Comparison of ENCODE assay signal across 8 mouse cellular contexts in the genomic region with DNA sequence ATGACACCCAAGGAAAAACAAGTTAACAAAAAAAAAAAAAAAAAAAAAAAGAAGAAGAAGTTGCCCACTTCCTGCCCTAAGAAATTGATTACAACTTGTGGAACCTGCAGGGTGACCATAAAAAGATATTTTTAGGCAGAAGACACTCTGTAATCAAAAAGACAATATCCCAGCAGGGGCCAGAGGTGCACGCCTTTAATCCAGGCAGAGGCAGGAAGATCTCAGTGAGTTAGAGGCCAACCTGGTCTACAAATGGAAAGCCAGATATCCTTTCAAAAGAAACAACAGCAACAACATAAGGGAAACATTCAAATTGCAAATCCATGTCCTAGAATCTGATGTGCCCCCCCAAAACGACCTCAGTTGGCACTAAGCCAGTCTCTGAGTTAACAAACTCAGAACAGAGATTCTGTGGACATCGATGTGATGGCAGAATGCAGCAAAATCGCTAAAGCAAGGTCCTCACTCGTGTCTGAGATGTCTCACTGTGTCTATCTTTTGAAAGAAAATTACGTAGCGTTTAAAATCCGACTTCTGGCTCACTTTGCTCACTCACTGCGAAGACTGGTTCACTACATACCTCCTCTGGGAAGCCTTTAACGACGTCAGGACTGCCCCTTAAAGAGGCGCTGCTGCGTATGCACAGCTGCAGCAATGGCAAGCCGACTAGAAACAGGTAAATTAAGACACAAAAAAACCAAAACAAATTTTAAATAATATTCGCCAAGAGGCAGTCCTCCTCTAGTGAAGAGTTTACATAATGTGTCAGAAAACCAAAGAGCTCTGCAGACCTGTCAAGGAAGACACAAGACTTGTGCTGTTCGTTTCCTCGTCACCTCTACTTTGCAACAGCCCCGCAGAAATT. TPM values are rescaled to one million over a fixed set of nuclear protein-coding genes. Genes with fewer than 3 reads are reported as not detected.
A peak's percentile ranks its signal among the peaks of the same experiment; 100 is the strongest.
DNase-seq lines count a peak whose midpoint lies in the region; ATAC-seq and TF ChIP-seq lines count a peak whose summit lies in the region.

No protein-coding gene starts in this region.

- no peaks in the 10 kb centered on the region for H3K9me3 ChIP-seq in hindbrain, embryonic 16.5 days (ENCODE audit: control insufficient read depth, low read length)
- H3K9me3 ChIP-seq in liver, embryonic 16.5 days (replicated peaks; ENCODE audit: control insufficient read depth, low read length) = no peaks in the 10 kb centered on the region

- peaks cover 60% of the 10 kb centered on the region for H3K79me2 ChIP-seq in C2C12 (ENCODE audit: control insufficient read depth, insufficient read depth)

- peaks cover 12% of the 10 kb centered on the region for H3K4me1 ChIP-seq in hindbrain, embryonic 16.5 days (ENCODE audit: control insufficient read depth, insufficient read depth, low read depth, low read length)
- peaks cover 18% of the 10 kb centered on the region for H3K4me1 ChIP-seq in liver, embryonic 16.5 days (ENCODE audit: control insufficient read depth, low read depth, low read length)

- H3K36me3 ChIP-seq in C2C12 (ENCODE audit: control insufficient read depth, insufficient read depth) = peaks cover 5% of the 10 kb centered on the region
- no peaks in the 10 kb centered on the region; the same call in 1 of the 2 replicates for H3K36me3 ChIP-seq in hindbrain, embryonic 16.5 days (ENCODE audit: control insufficient read depth, insufficient read depth, low read length)
- no peaks in the 10 kb centered on the region for H3K36me3 ChIP-seq in liver, embryonic 16.5 days (ENCODE audit: control insufficient read depth, insufficient read depth)

- H3K9ac ChIP-seq in hindbrain, embryonic 16.5 days (ENCODE audit: low read depth, low read length) = peak overlapping the region; percentile 85
- peak overlapping the region; percentile 84 for H3K9ac ChIP-seq in liver, embryonic 16.5 days (ENCODE audit: low read depth, low read length)

- peak overlapping the region; percentile 75 for H3ac ChIP-seq in C2C12 (ENCODE audit: control insufficient read depth, insufficient read length, low read depth)

- peak; percentile 35 for DNase-seq in cerebellum, adult 9-11 months
- DNase-seq in embryo, embryonic 10.5 days (ENCODE audit: low spot score) = peak; percentile 50
- DNase-seq in right cerebral cortex, postnatal 10 days (ENCODE audit: low spot score in 2 of 2) = peak; percentile 30 to 34

- ATAC-seq in cerebellum, adult (ENCODE audit: insufficient number of reproducible peaks, low FRiP score, low TSS enrichment) = no peak
- ATAC-seq in hindbrain, embryonic 16.5 days = no peak
- no peak for ATAC-seq in liver, embryonic 16.5 days (ENCODE audit: low read depth)
- ATAC-seq in monocyte, adult 5-6 weeks (replicated peaks; ENCODE audit: insufficient number of reproducible peaks, low FRiP score, low TSS enrichment, poor library complexity, severe bottlenecking) = no peak

- H3K4me2 ChIP-seq in hindbrain, embryonic 16.5 days (ENCODE audit: low read length) = peak overlapping the region; percentile 71
- peak overlapping the region; percentile 95 for H3K4me2 ChIP-seq in liver, embryonic 16.5 days (ENCODE audit: low read depth, low read length)

- H3K4me3 ChIP-seq in C2C12 (ENCODE audit: insufficient read depth, poor library complexity, severe bottlenecking) = peak overlapping the region; percentile 71
- peak overlapping the region; percentile 55 for H3K4me3 ChIP-seq in hindbrain, embryonic 16.5 days (ENCODE audit: low read length)
- peak overlapping the region; percentile 83 for H3K4me3 ChIP-seq in liver, embryonic 16.5 days (ENCODE audit: low read depth, low read length)

- peak overlapping the region; percentile 94 for H3K27ac ChIP-seq in hindbrain, embryonic 16.5 days (ENCODE audit: low read depth, low read length)
- peak overlapping the region; percentile 92 for H3K27ac ChIP-seq in liver, embryonic 16.5 days (ENCODE audit: low read length)

- TF ChIP-seq CTCF in C2C12 (IDR thresholded peaks at IDR 0.05; ENCODE audit: control insufficient read depth, insufficient read depth, insufficient read length) = no peak

- peaks cover 53% of the 10 kb centered on the region for H3K79me3 ChIP-seq in C2C12 (ENCODE audit: low read depth)

- H3K27me3 ChIP-seq in C2C12 (ENCODE audit: control insufficient read depth, insufficient read depth, insufficient read length) = no peaks in the 10 kb centered on the region
- no peaks in the 10 kb centered on the region for H3K27me3 ChIP-seq in hindbrain, embryonic 16.5 days (replicated peaks; ENCODE audit: control insufficient read depth, insufficient read depth, low read length)
- no peaks in the 10 kb centered on the region for H3K27me3 ChIP-seq in liver, embryonic 16.5 days (ENCODE audit: control insufficient read depth, insufficient read depth, low read depth, low read length)

- 8% methylated on average over 18 of the region's 18 CpGs for WGBS in hindbrain, embryonic 16.5 days
- 3% methylated on average over 18 of the region's 18 CpGs for WGBS in liver, embryonic 16.5 days (ENCODE audit: insufficient replicate concordance)

TF ChIP-seq in C2C12, 6 proteins besides CTCF, POLR2A, EP300 and RAD21:
- TF ChIP-seq MYOD1 (IDR thresholded peaks at IDR 0.05; ENCODE audit: control insufficient read depth, insufficient read length, low read depth) (no peak), CEBPB (IDR thresholded peaks at IDR 0.05; ENCODE audit: low read depth) (no peak), MAX (IDR thresholded peaks at IDR 0.05) (no peak), USF1 (IDR thresholded peaks at IDR 0.05; ENCODE audit: low read depth) (no peak), MYOG (IDR thresholded peaks at IDR 0.05; ENCODE audit: control insufficient read depth, extremely low read depth, insufficient read length) (no peak), FOSL1 (IDR thresholded peaks at IDR 0.05; ENCODE audit: insufficient read depth, low read length, poor library complexity, severe bottlenecking) (no peak)

RNA-seq across cellular contexts. Expression of gene Chd8, which starts 1.0 kb away (rescaled TPM):
- 23.0 TPM for polyA plus RNA-seq in C2C12 (2012; fragmentation: generic; extraction: Trizol)
- 31.0 and 32.9 TPM in 2 replicates for polyA plus RNA-seq in hindbrain, embryonic 16.5 days (2015; fragmentation: Nextera tagmentation; extraction: Ambion mirVana)
- 11.6 and 12.6 TPM in 2 replicates for polyA plus RNA-seq in liver, embryonic 16.5 days (2015; fragmentation: Nextera tagmentation; extraction: Ambion mirVana)
- total RNA-seq in monocyte, adult 5-6 weeks (2017) = 105 to 153 TPM (median 127 TPM) in 3 replicates

RNA-seq across cellular contexts. Expression of gene Tox4, which starts 22.4 kb away (rescaled TPM):
- polyA plus RNA-seq in C2C12 (2012; fragmentation: generic; extraction: Trizol) = 18.3 TPM
- polyA plus RNA-seq in hindbrain, embryonic 16.5 days (2015; fragmentation: Nextera tagmentation; extraction: Ambion mirVana) = 46.9 and 54.1 TPM in 2 replicates
- 16.8 and 18.8 TPM in 2 replicates for polyA plus RNA-seq in liver, embryonic 16.5 days (2015; fragmentation: Nextera tagmentation; extraction: Ambion mirVana)
- 56.9 to 65.9 TPM (median 65.4 TPM) in 3 replicates for total RNA-seq in monocyte, adult 5-6 weeks (2017)

RNA-seq across cellular contexts. Expression of gene Rab2b, which starts 22.8 kb away (rescaled TPM):
- 5.5 TPM for polyA plus RNA-seq in C2C12 (2012; fragmentation: generic; extraction: Trizol)
- 55.5 and 59.0 TPM in 2 replicates for polyA plus RNA-seq in hindbrain, embryonic 16.5 days (2015; fragmentation: Nextera tagmentation; extraction: Ambion mirVana)
- 3.0 and 3.1 TPM in 2 replicates for polyA plus RNA-seq in liver, embryonic 16.5 days (2015; fragmentation: Nextera tagmentation; extraction: Ambion mirVana)
- 5.4 to 14.8 TPM (median 12.5 TPM) in 3 replicates for total RNA-seq in monocyte, adult 5-6 weeks (2017)

RNA-seq across cellular contexts. Expression of gene Mettl3, which starts 48.4 kb away (rescaled TPM):
- polyA plus RNA-seq in C2C12 (2012; fragmentation: generic; extraction: Trizol) = 33.3 TPM
- 41.6 and 45.4 TPM in 2 replicates for polyA plus RNA-seq in hindbrain, embryonic 16.5 days (2015; fragmentation: Nextera tagmentation; extraction: Ambion mirVana)
- 15.0 and 16.5 TPM in 2 replicates for polyA plus RNA-seq in liver, embryonic 16.5 days (2015; fragmentation: Nextera tagmentation; extraction: Ambion mirVana)
- total RNA-seq in monocyte, adult 5-6 weeks (2017) = 31.5 to 70.4 TPM (median 65.5 TPM) in 3 replicates

RNA-seq across cellular contexts. Expression of gene Supt16, which starts 59.3 kb away (rescaled TPM):
- polyA plus RNA-seq in C2C12 (2012; fragmentation: generic; extraction: Trizol) = 25.3 TPM
- polyA plus RNA-seq in hindbrain, embryonic 16.5 days (2015; fragmentation: Nextera tagmentation; extraction: Ambion mirVana) = 37.1 and 39.0 TPM in 2 replicates
- polyA plus RNA-seq in liver, embryonic 16.5 days (2015; fragmentation: Nextera tagmentation; extraction: Ambion mirVana) = 26.2 and 28.5 TPM in 2 replicates
- total RNA-seq in monocyte, adult 5-6 weeks (2017) = 96.8 to 144 TPM (median 108 TPM) in 3 replicates
